Mouse (Mus musculus): Measurements from ENCODE around the gene St6galnac3. TPM values are rescaled to one million over a fixed set of nuclear protein-coding genes. Genes with fewer than 3 reads are reported as not detected.

The St6galnac3 gene
- polyA plus RNA-seq, 1 experiment from 2014 or later = 4.5 TPM

- no peak overlapping the region for H3K4me2 ChIP-seq (replicated peaks; ENCODE audit: low read depth)
- H3K36me3 ChIP-seq (ENCODE audit: control insufficient read depth, insufficient read depth, low read length) = no peaks in the 10 kb centered on the region; the same call in 1 of the 2 replicates
- no peak overlapping the region for H3K27ac ChIP-seq (replicated peaks)
- H3K4me1 ChIP-seq (replicated peaks; ENCODE audit: control insufficient read depth, insufficient read depth) = no peaks in the 10 kb centered on the region
- H3K9ac ChIP-seq (ENCODE audit: low read length) = no peak overlapping the region
- no peaks in the 10 kb centered on the region for H3K9me3 ChIP-seq (ENCODE audit: control insufficient read depth, low read length)
- no peak overlapping the region for H3K4me3 ChIP-seq (ENCODE audit: low read depth, low read length)
- H3K27me3 ChIP-seq (ENCODE audit: control insufficient read depth, insufficient read depth, low read length) = no peaks in the 10 kb centered on the region
- WGBS = 90% methylated on average over 10 of the region's 10 CpGs
- ATAC-seq (ENCODE audit: low FRiP score, low TSS enrichment) (no peak), DNase-seq (ENCODE audit: low spot score) (no peak)
- TF ChIP-seq EP300 (optimal IDR thresholded peaks at IDR 0.05) (no peak), CTCF (IDR thresholded peaks at IDR 0.05; ENCODE audit: low read depth) (no peak)
Measured at GRCm38 (mm10) chr3:153682303-153682702, 42.7 kb downstream of the St6galnac3 start.

GRCm38 (mm10) chr3:153681720-153682119, 43.3 kb downstream of the St6galnac3 start:
- WGBS = 85% methylated on average over 9 of the region's 9 CpGs
- Histone ChIP-seq H3K9me3 (ENCODE audit: control insufficient read depth, low read length) (no peaks in the 10 kb centered on the region), H3K27ac (replicated peaks) (no peak overlapping the region), H3K9ac (ENCODE audit: low read length) (no peak overlapping the region), H3K4me2 (replicated peaks; ENCODE audit: low read depth) (no peak overlapping the region), H3K4me3 (ENCODE audit: low read depth, low read length) (no peak overlapping the region), H3K36me3 (ENCODE audit: control insufficient read depth, insufficient read depth, low read length) (no peaks in the 10 kb centered on the region; the same call in 1 of the 2 replicates), H3K27me3 (ENCODE audit: control insufficient read depth, insufficient read depth, low read length) (no peaks in the 10 kb centered on the region), H3K4me1 (replicated peaks; ENCODE audit: control insufficient read depth, insufficient read depth) (no peaks in the 10 kb centered on the region)
- TF ChIP-seq CTCF (IDR thresholded peaks at IDR 0.05; ENCODE audit: low read depth) (no peak), EP300 (optimal IDR thresholded peaks at IDR 0.05) (no peak)
- DNase-seq (ENCODE audit: low spot score) (no peak), ATAC-seq (ENCODE audit: low FRiP score, low TSS enrichment) (no peak)

- WGBS = 38% methylated on average over 7 of the region's 7 CpGs
- H3K27me3 ChIP-seq (ENCODE audit: control insufficient read depth, insufficient read depth, low read length) = no peaks in the 10 kb centered on the region
Measured at GRCm38 (mm10) chr3:153675832-153676231, 49.1 kb downstream of the St6galnac3 start.

GRCm38 (mm10) chr3:153675073-153675472, 49.9 kb downstream of the St6galnac3 start:
- 43% methylated on average over 12 of the region's 12 CpGs for WGBS
- no peak overlapping the region for H3K27ac ChIP-seq (replicated peaks)
- peak; percentile 59 for ATAC-seq (ENCODE audit: low FRiP score, low TSS enrichment)
- H3K4me3 ChIP-seq (ENCODE audit: low read depth, low read length) = no peak overlapping the region
- no peak overlapping the region for H3K4me2 ChIP-seq (replicated peaks; ENCODE audit: low read depth)
- H3K9me3 ChIP-seq (ENCODE audit: control insufficient read depth, low read length) = no peaks in the 10 kb centered on the region
- no peaks in the 10 kb centered on the region for H3K36me3 ChIP-seq (ENCODE audit: control insufficient read depth, insufficient read depth, low read length)
- DNase-seq (ENCODE audit: low spot score) = peak; percentile 38
- TF ChIP-seq CTCF (IDR thresholded peaks at IDR 0.05; ENCODE audit: low read depth) = peak; percentile 67
- no peak for TF ChIP-seq EP300 (optimal IDR thresholded peaks at IDR 0.05)
- no peak overlapping the region for H3K9ac ChIP-seq (ENCODE audit: low read length)
- no peaks in the 10 kb centered on the region for H3K27me3 ChIP-seq (ENCODE audit: control insufficient read depth, insufficient read depth, low read length)
- H3K4me1 ChIP-seq (replicated peaks; ENCODE audit: control insufficient read depth, insufficient read depth) = no peaks in the 10 kb centered on the region

More at GRCm38 (mm10) chr3:153675832-153676231, 49.1 kb downstream of the St6galnac3 start:
- no peak for TF ChIP-seq EP300 (optimal IDR thresholded peaks at IDR 0.05)
- no peak for TF ChIP-seq CTCF (IDR thresholded peaks at IDR 0.05; ENCODE audit: low read depth)
- H3K4me2 ChIP-seq (replicated peaks; ENCODE audit: low read depth) = no peak overlapping the region
- H3K36me3 ChIP-seq (ENCODE audit: control insufficient read depth, insufficient read depth, low read length) = no peaks in the 10 kb centered on the region
- no peaks in the 10 kb centered on the region for H3K9me3 ChIP-seq (ENCODE audit: control insufficient read depth, low read length)
- no peak overlapping the region for H3K9ac ChIP-seq (ENCODE audit: low read length)
- H3K4me1 ChIP-seq (replicated peaks; ENCODE audit: control insufficient read depth, insufficient read depth) = no peaks in the 10 kb centered on the region
- no peak overlapping the region for H3K27ac ChIP-seq (replicated peaks)
- ATAC-seq (ENCODE audit: low FRiP score, low TSS enrichment) (no peak), DNase-seq (ENCODE audit: low spot score) (no peak)
- no peak overlapping the region for H3K4me3 ChIP-seq (ENCODE audit: low read depth, low read length)

GRCm38 (mm10) chr3:153674359-153674758, 50.6 kb downstream of the St6galnac3 start:
- Histone ChIP-seq H3K4me3 (ENCODE audit: low read depth, low read length) (no peak overlapping the region), H3K4me1 (replicated peaks; ENCODE audit: control insufficient read depth, insufficient read depth) (no peaks in the 10 kb centered on the region), H3K27me3 (ENCODE audit: control insufficient read depth, insufficient read depth, low read length) (no peaks in the 10 kb centered on the region), H3K27ac (replicated peaks) (no peak overlapping the region), H3K4me2 (replicated peaks; ENCODE audit: low read depth) (no peak overlapping the region), H3K9ac (ENCODE audit: low read length) (no peak overlapping the region), H3K36me3 (ENCODE audit: control insufficient read depth, insufficient read depth, low read length) (no peaks in the 10 kb centered on the region), H3K9me3 (ENCODE audit: control insufficient read depth, low read length) (no peaks in the 10 kb centered on the region)
- TF ChIP-seq EP300 (optimal IDR thresholded peaks at IDR 0.05) = no peak
- no peak for TF ChIP-seq CTCF (IDR thresholded peaks at IDR 0.05; ENCODE audit: low read depth)
- no peak for ATAC-seq (ENCODE audit: low FRiP score, low TSS enrichment)
- no peak for DNase-seq (ENCODE audit: low spot score)
- 73% methylated on average over 8 of the region's 8 CpGs for whole genome bisulfite sequencing

- H3K9ac ChIP-seq (ENCODE audit: low read length) = no peak overlapping the region
- H3K27ac ChIP-seq (replicated peaks) = no peak overlapping the region
- 79% methylated on average over 12 of the region's 12 CpGs for WGBS
- H3K4me1 ChIP-seq (replicated peaks; ENCODE audit: control insufficient read depth, insufficient read depth) = no peaks in the 10 kb centered on the region
- no peak overlapping the region for H3K4me3 ChIP-seq (ENCODE audit: low read depth, low read length)
- no peaks in the 10 kb centered on the region for H3K36me3 ChIP-seq (ENCODE audit: control insufficient read depth, insufficient read depth, low read length)
- no peaks in the 10 kb centered on the region for H3K9me3 ChIP-seq (ENCODE audit: control insufficient read depth, low read length)
- DNase-seq (ENCODE audit: low spot score) (no peak), ATAC-seq (ENCODE audit: low FRiP score, low TSS enrichment) (no peak)
- no peak overlapping the region for H3K4me2 ChIP-seq (replicated peaks; ENCODE audit: low read depth)
- TF ChIP-seq EP300 (optimal IDR thresholded peaks at IDR 0.05) (no peak), CTCF (IDR thresholded peaks at IDR 0.05; ENCODE audit: low read depth) (peak; percentile 21; the same call in 1 of the 2 replicates)
- no peaks in the 10 kb centered on the region for H3K27me3 ChIP-seq (ENCODE audit: control insufficient read depth, insufficient read depth, low read length)
Measured at GRCm38 (mm10) chr3:153673451-153673850, 51.5 kb downstream of the St6galnac3 start.
